Mouse (Mus musculus): ENCODE results near the gene Psmd11.

GRCm38 (mm10) chr11:80385055-80385454 lies 43.4 kb upstream of the Psmd11 start:
- TF ChIP-seq CTCF (IDR thresholded peaks at IDR 0.05; ENCODE audit: low read depth, low read length) (no peak), POLR2A (IDR thresholded peaks at IDR 0.05; ENCODE audit: borderline replicate concordance, low read depth, low read length) (no peak)

Data from bone marrow macrophage, adult 2 months (primary cell).